Mouse (Mus musculus) adrenal gland, adult 2 months (tissue): ENCODE data around the gene Ccdc134. TPM values are rescaled to one million over a fixed set of nuclear protein-coding genes. Genes with fewer than 3 reads are reported as not detected.

ENCODE experiments used
- DNase-seq: peaks from one replicate; pipeline ENCODE4 v3.0.0; 2021
- polyA plus RNA-seq: library from polyadenylated mRNA; depleted of rRNA; stranded (reverse); fragments of >200 nt; gene quantifications from 2 replicates; pipeline ENCODE4 v1.2.3, GENCODE M21; 2012; rRNA removed
- total RNA-seq, 2 experiments: library from RNA; stranded (reverse); gene quantifications; 2 replicates each; pipeline ENCODE4 v1.2.3; 2021

The Ccdc134 gene
- total and polyA plus RNA-seq, 3 experiments = 6.2 to 26.5 (median 8.5) TPM

GRCm38 (mm10) chr15:82170437-82171377, 43.0 kb downstream of the Ccdc134 start:
- no peak for DNase-seq

GRCm38 (mm10) chr15:82172648-82173047, 44.9 kb downstream of the Ccdc134 start:
- DNase-seq = no peak

GRCm38 (mm10) chr15:82175091-82175490, 47.4 kb downstream of the Ccdc134 start:
- DNase-seq = peak; percentile 57

- no peak for DNase-seq
These were observed 50.1 kb downstream of the Ccdc134 start for GRCm38 (mm10) chr15:82177743-82178290.

- no peak for DNase-seq
These were observed 53.4 kb downstream of the Ccdc134 start for GRCm38 (mm10) chr15:82181131-82181530.

GRCm38 (mm10) chr15:82182311-82182710, 54.6 kb downstream of the Ccdc134 start:
- no peak for DNase-seq

GRCm38 (mm10) chr15:82183596-82183995, 55.9 kb downstream of the Ccdc134 start:
- no peak for DNase-seq

- DNase-seq = no peak
These were observed 56.5 kb downstream of the Ccdc134 start for GRCm38 (mm10) chr15:82184183-82184582.

GRCm38 (mm10) chr15:82184656-82185055, 56.9 kb downstream of the Ccdc134 start:
- no peak for DNase-seq

GRCm38 (mm10) chr15:82185062-82185783, 57.5 kb downstream of the Ccdc134 start:
- no peak for DNase-seq

GRCm38 (mm10) chr15:82186131-82186530, 58.4 kb downstream of the Ccdc134 start:
- no peak for DNase-seq

- no peak for DNase-seq
These were observed 59.2 kb downstream of the Ccdc134 start for GRCm38 (mm10) chr15:82186931-82187330.

GRCm38 (mm10) chr15:82187401-82187800, 59.7 kb downstream of the Ccdc134 start:
- DNase-seq = no peak

- DNase-seq = no peak
These were observed 60.2 kb downstream of the Ccdc134 start for GRCm38 (mm10) chr15:82187924-82188323.

- peak; percentile 28 for DNase-seq
These were observed 60.9 kb downstream of the Ccdc134 start for GRCm38 (mm10) chr15:82188481-82189240.

Other genes with a start within 250 kb of the Ccdc134 start
- 10 to 100 TPM; 15.6 to 34.4 TPM for gene Polr3h, start 201.7 kb upstream of the Ccdc134 start, total RNA-seq
- gene Polr3h, start 201.7 kb upstream of the Ccdc134 start, polyA plus RNA-seq = 16.7 and 17.5 TPM in 2 replicates
- gene Csdc2, start 191.2 kb upstream of the Ccdc134 start, total RNA-seq = 10 to 100 TPM; 10.1 to 19.5 TPM
- 33.6 and 50.1 TPM in 2 replicates for gene Csdc2, start 191.2 kb upstream of the Ccdc134 start, polyA plus RNA-seq
- gene Pmm1, start 167.0 kb upstream of the Ccdc134 start, total RNA-seq = 10 to 100 TPM; 70.6 to 74.8 TPM
- gene Pmm1, start 167.0 kb upstream of the Ccdc134 start, polyA plus RNA-seq = 114 and 118 TPM in 2 replicates
- gene 1700029P11Rik, start 147.4 kb upstream of the Ccdc134 start, total RNA-seq = not detected
- not detected in 2 replicates for gene 1700029P11Rik, start 147.4 kb upstream of the Ccdc134 start, polyA plus RNA-seq
- 10 to 100 TPM; 73.2 to 87.0 TPM for gene Xrcc6, start 140.1 kb upstream of the Ccdc134 start, total RNA-seq
- gene Xrcc6, start 140.1 kb upstream of the Ccdc134 start, polyA plus RNA-seq = 23.8 and 27.6 TPM in 2 replicates
- gene Desi1, start 94.1 kb upstream of the Ccdc134 start, total RNA-seq = 100 to 1,000 TPM in 1 of 2 experiments, 10 to 100 TPM in 1; 56.0 to 149 TPM
- 100.0 and 101 TPM in 2 replicates for gene Desi1, start 94.1 kb upstream of the Ccdc134 start, polyA plus RNA-seq
- gene Snu13, start 80.3 kb upstream of the Ccdc134 start, total RNA-seq = 10 to 100 TPM; 84.9 to 91.7 TPM
- gene Snu13, start 80.3 kb upstream of the Ccdc134 start, polyA plus RNA-seq = 61.5 and 68.6 TPM in 2 replicates
- not detected for gene 4930407I10Rik, start 68.8 kb upstream of the Ccdc134 start, total RNA-seq
- gene 4930407I10Rik, start 68.8 kb upstream of the Ccdc134 start, polyA plus RNA-seq = not detected in 2 replicates
- 1 to 10 TPM in 1 of 2 experiments, under 1 TPM in 1; 0.35 to 3.2 TPM for gene Mei1, start 57.9 kb upstream of the Ccdc134 start, total RNA-seq
- not detected in 2 replicates for gene Mei1, start 57.9 kb upstream of the Ccdc134 start, polyA plus RNA-seq
- gene Srebf2, start 19.3 kb downstream of the Ccdc134 start, total RNA-seq = 100 to 1,000 TPM in 1 of 2 experiments, 10 to 100 TPM in 1; 93.2 to 101 TPM
- 232 and 261 TPM in 2 replicates for gene Srebf2, start 19.3 kb downstream of the Ccdc134 start, polyA plus RNA-seq
- gene Shisa8, start 84.9 kb downstream of the Ccdc134 start, total RNA-seq = under 1 TPM in 1 of 2 experiments, not detected in 1; 0.69 TPM
- gene Shisa8, start 84.9 kb downstream of the Ccdc134 start, polyA plus RNA-seq = 1.3 and 2.5 TPM in 2 replicates
- not detected for gene Tnfrsf13c, start 96.4 kb downstream of the Ccdc134 start, total RNA-seq
- 0.08 and 0.15 TPM in 2 replicates for gene Tnfrsf13c, start 96.4 kb downstream of the Ccdc134 start, polyA plus RNA-seq
- gene Cenpm, start 116.8 kb downstream of the Ccdc134 start, total RNA-seq = 1 to 10 TPM in 1 of 2 experiments, under 1 TPM in 1; 0.93 to 1.9 TPM
- gene Cenpm, start 116.8 kb downstream of the Ccdc134 start, polyA plus RNA-seq = 11.0 and 11.1 TPM in 2 replicates
- gene 1500009C09Rik, start 124.5 kb downstream of the Ccdc134 start, total RNA-seq = under 1 TPM; 0.31 to 0.32 TPM
- 0.23 and 0.26 TPM in 2 replicates for gene 1500009C09Rik, start 124.5 kb downstream of the Ccdc134 start, polyA plus RNA-seq
- 1 to 10 TPM; 2.9 to 4.7 TPM for gene Sept3, start 147.0 kb downstream of the Ccdc134 start, total RNA-seq
- gene Sept3, start 147.0 kb downstream of the Ccdc134 start, polyA plus RNA-seq = 2.1 and 2.9 TPM in 2 replicates
- not detected for gene Wbp2nl, start 171.0 kb downstream of the Ccdc134 start, total RNA-seq
- gene Wbp2nl, start 171.0 kb downstream of the Ccdc134 start, polyA plus RNA-seq = not detected in 2 replicates
- gene Naga, start 211.0 kb downstream of the Ccdc134 start, total RNA-seq = 10 to 100 TPM; 62.8 to 64.0 TPM
- 136 and 165 TPM in 2 replicates for gene Naga, start 211.0 kb downstream of the Ccdc134 start, polyA plus RNA-seq
- 1 to 10 TPM in 1 of 2 experiments, under 1 TPM in 1; 0.40 to 1.1 TPM for gene Pheta2, start 211.0 kb downstream of the Ccdc134 start, total RNA-seq
- 0.44 and 0.55 TPM in 2 replicates for gene Pheta2, start 211.0 kb downstream of the Ccdc134 start, polyA plus RNA-seq
- gene Smdt1, start 211.0 kb downstream of the Ccdc134 start, total RNA-seq = 100 to 1,000 TPM; 187 to 197 TPM
- 190 and 213 TPM in 2 replicates for gene Smdt1, start 211.0 kb downstream of the Ccdc134 start, polyA plus RNA-seq
- 100 to 1,000 TPM; 454 to 511 TPM for gene Ndufa6, start 226.4 kb downstream of the Ccdc134 start, total RNA-seq
- gene Ndufa6, start 226.4 kb downstream of the Ccdc134 start, polyA plus RNA-seq = 169 and 274 TPM in 2 replicates